9 mouse cellular contexts compared by ENCODE assay signal in the genomic region with DNA sequence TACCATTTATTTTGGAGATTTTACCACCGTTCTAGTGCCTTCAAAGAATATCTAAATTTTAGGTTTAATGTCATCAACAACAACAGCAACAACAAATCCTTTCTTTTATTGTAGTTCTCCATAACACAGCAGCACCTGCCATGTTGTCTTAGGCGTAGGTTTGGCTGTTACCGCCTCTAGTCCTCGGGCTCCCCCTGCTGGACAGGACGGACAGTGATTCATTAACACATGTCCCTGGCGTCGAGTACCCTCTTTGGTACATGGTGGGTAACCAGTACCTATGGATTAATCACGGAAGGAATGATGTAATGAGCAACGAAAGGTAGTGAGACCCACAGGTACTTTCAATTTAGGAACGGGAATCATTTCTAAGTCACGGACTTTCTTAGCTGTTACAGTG. TPM values are rescaled to one million over a fixed set of nuclear protein-coding genes. Genes with fewer than 3 reads are reported as not detected.
DNase-seq lines count a peak whose midpoint lies in the region; ATAC-seq and TF ChIP-seq lines count a peak whose summit lies in the region.
"Had no signal": no experiment of that assay in that cellular context is flagged by ENCODE, and none has a peak within 500 bp of the region (broad histone marks: within the 10 kb centered on the region; RNA-seq: fewer than 3 reads in every experiment).

No protein-coding gene starts in this region.

- TF ChIP-seq CTCF in liver, adult 2 months (IDR thresholded peaks at IDR 0.05; ENCODE audit: low read depth, low read length): peak; percentile 99
- TF ChIP-seq CTCF in thymus, adult 2 months (IDR thresholded peaks at IDR 0.05; ENCODE audit: borderline replicate concordance, control insufficient read depth, extremely low read depth, insufficient read depth, low read length, poor library complexity): peak; percentile 74; the same call in 1 of the 2 replicates

- TF ChIP-seq POLR2A in liver, adult 2 months (IDR thresholded peaks at IDR 0.05; ENCODE audit: extremely low read depth, insufficient read depth, low read length): no peak
- no peak for TF ChIP-seq POLR2A in thymus, adult 2 months (IDR thresholded peaks at IDR 0.05; ENCODE audit: control insufficient read depth, extremely low read depth, insufficient read depth, low read length, poor library complexity)

- no peak overlapping the region for H3K9ac ChIP-seq in kidney, embryonic 16.5 days (replicated peaks; ENCODE audit: low read length)
- no peak overlapping the region for H3K9ac ChIP-seq in liver, adult 2 months (ENCODE audit: low read depth, low read length)

- H3K9me3 ChIP-seq in kidney, embryonic 16.5 days (ENCODE audit: low read length): peaks cover 3% of the 10 kb centered on the region

- DNase-seq in CD4-positive, CD25-positive, alpha-beta regulatory T cell, adult 2 months (ENCODE audit: low read depth, low spot score): peak; percentile 89
- peak; percentile 77 to 81 for DNase-seq in adrenal gland, adult 18-20 months (ENCODE audit: low spot score in 2 of 2)
- DNase-seq in embryo, embryonic 10 days (ENCODE audit: low spot score): peak; percentile 83
- DNase-seq in gastrocnemius, postnatal 14 days: peak; percentile 72
- peak; percentile 50 for DNase-seq in liver, adult 2 months (ENCODE audit: extremely low read depth, low read depth, low spot score)
- DNase-seq in thymus, adult 2 months: peak; percentile 83

- no peaks in the 10 kb centered on the region for H3K36me3 ChIP-seq in kidney, embryonic 16.5 days (ENCODE audit: insufficient read depth, low read length)
- H3K36me3 ChIP-seq in liver, adult 2 months (ENCODE audit: control insufficient read depth, insufficient read depth, low read length): no peaks in the 10 kb centered on the region
- H3K36me3 ChIP-seq in thymus, adult 2 months (ENCODE audit: control insufficient read depth, insufficient read depth, low read length): no peaks in the 10 kb centered on the region

- H3K4me3 ChIP-seq in kidney, embryonic 16.5 days (ENCODE audit: low read length): no peak overlapping the region
- H3K4me3 ChIP-seq in liver, adult 2 months (ENCODE audit: insufficient read depth, low read depth, low read length): no peak overlapping the region
- H3K4me3 ChIP-seq in thymus, adult 2 months (ENCODE audit: control insufficient read depth, insufficient read depth, low read length): no peak overlapping the region

- WGBS in kidney, embryonic 16.5 days: 36% methylated on average over 11 of the region's 11 CpGs
- WGBS in liver, adult 2 months: 21% methylated on average over 11 of the region's 11 CpGs
- WGBS in thymus, adult 2 months: 31% methylated on average over 11 of the region's 11 CpGs

- peak; percentile 60; the same call in 1 of the 2 replicates for ATAC-seq in kidney, embryonic 16.5 days (ENCODE audit: low FRiP score, low TSS enrichment)
- ATAC-seq in neutrophil, adult 5-6 weeks (ENCODE audit: extremely low read depth, insufficient number of reproducible peaks, low FRiP score, poor library complexity, severe bottlenecking): peak; percentile 87

- peaks cover 12% of the 10 kb centered on the region for H3K4me1 ChIP-seq in kidney, embryonic 16.5 days (ENCODE audit: insufficient read depth, low read length)
- H3K4me1 ChIP-seq in liver, adult 2 months (ENCODE audit: control insufficient read depth, insufficient read depth, low read length): no peaks in the 10 kb centered on the region
- H3K4me1 ChIP-seq in thymus, adult 2 months (replicated peaks; ENCODE audit: control insufficient read depth, insufficient read depth, low read length): peaks cover 4% of the 10 kb centered on the region

- no peak overlapping the region for H3K27ac ChIP-seq in kidney, embryonic 16.5 days (ENCODE audit: low read length)
- no peak overlapping the region for H3K27ac ChIP-seq in liver, adult 2 months (replicated peaks; ENCODE audit: insufficient read depth, low read depth, low read length)
- no peak overlapping the region for H3K27ac ChIP-seq in thymus, adult 2 months (ENCODE audit: control insufficient read depth, insufficient read depth, low read length)

- no peaks in the 10 kb centered on the region for H3K27me3 ChIP-seq in kidney, embryonic 16.5 days (ENCODE audit: insufficient read depth, low read length)
- no peaks in the 10 kb centered on the region for H3K27me3 ChIP-seq in liver, adult 2 months (ENCODE audit: control insufficient read depth, insufficient read depth, low read length)
- H3K27me3 ChIP-seq in thymus, adult 2 months (ENCODE audit: control insufficient read depth, insufficient read depth, low read length): no peaks in the 10 kb centered on the region

- H3K79me2 ChIP-seq in liver, adult 2 months (ENCODE audit: control insufficient read depth, insufficient read depth, low read length): no peaks in the 10 kb centered on the region

- H3K4me2 ChIP-seq in kidney, embryonic 16.5 days (replicated peaks; ENCODE audit: low read depth, low read length): no peak overlapping the region

- intact Hi-C loops in gastrocnemius, postnatal 14 days (cut with DNase I; ENCODE audit: low total_unique reads): loop anchor here (10.0 kb wide), 2 partner anchors 110 to 260 kb away; no protein-coding TSS in a partner anchor

RNA-seq across cellular contexts. Expression of gene Fez2, which starts 37.2 kb away (rescaled TPM):
- total RNA-seq in adrenal gland, adult 18-20 months (2021): 10 to 100 TPM; 47.0 to 60.6 TPM
- 10 to 100 TPM; 47.3 to 48.8 TPM for total RNA-seq in gastrocnemius, postnatal 14 days (2021)
- 42.8 TPM in 2 replicates for polyA plus RNA-seq in kidney, embryonic 16.5 days (2015; fragmentation: Nextera tagmentation; extraction: Ambion mirVana)
- 27.9 and 28.9 TPM in 2 replicates for total RNA-seq in liver, adult 2 months (2014; rRNA removed)
- polyA plus RNA-seq in liver, adult 2 months (2012; rRNA removed): 18.2 and 18.8 TPM in 2 replicates
- total RNA-seq in neutrophil, adult 5-6 weeks (2017): 15.8 and 17.1 TPM in 2 replicates
- 13.9 and 14.9 TPM in 2 replicates for polyA plus RNA-seq in thymus, adult 2 months (2012; rRNA removed)

RNA-seq across cellular contexts. Expression of gene Vit, which starts 52.8 kb away (rescaled TPM):
- total RNA-seq in adrenal gland, adult 18-20 months (2021): 1 to 10 TPM; 1.4 to 3.9 TPM
- total RNA-seq in gastrocnemius, postnatal 14 days (2021): 1 to 10 TPM; 2.1 to 3.1 TPM
- polyA plus RNA-seq in kidney, embryonic 16.5 days (2015; fragmentation: Nextera tagmentation; extraction: Ambion mirVana): 0.96 and 1.2 TPM in 2 replicates
- total RNA-seq in liver, adult 2 months (2014; rRNA removed): 0.07 and 0.09 TPM in 2 replicates
- not detected in 2 replicates for polyA plus RNA-seq in liver, adult 2 months (2012; rRNA removed)
- not detected in 2 replicates for total RNA-seq in neutrophil, adult 5-6 weeks (2017)
- 0.77 and 1.0 TPM in 2 replicates for polyA plus RNA-seq in thymus, adult 2 months (2012; rRNA removed)
- polyA plus RNA-seq: heart, embryonic 14.5 days had no signal
